Mouse (Mus musculus) hindbrain, embryonic 12.5 days (tissue): ENCODE results near the gene Sh3tc1. TPM values are rescaled to one million over a fixed set of nuclear protein-coding genes. Genes with fewer than 3 reads are reported as not detected.

Experiments
- ATAC-seq: fragments of 200-750 bp; cut with Nextera tagmentation; 2 replicates; pipeline ENCODE4 v1.8.0; 2017; ENCODE audit warnings: moderate TSS enrichment; ENCODE audit not compliant: low FRiP score
- H3K27ac ChIP-seq: fragments of 300-500 bp; sonication (generic); 2 replicates; pipeline ENCODE4 v1.5.1; 2016; ENCODE audit warnings: mild to moderate bottlenecking
- H3K27me3 ChIP-seq: fragments of 300-500 bp; sonication (generic); 2 replicates; pipeline ENCODE4 v1.6.1; 2016; ENCODE audit warnings: mild to moderate bottlenecking
- H3K36me3 ChIP-seq: fragments of 300-500 bp; sonication (generic); 2 replicates; pipeline ENCODE4 v1.6.1; 2016; ENCODE audit warnings: mild to moderate bottlenecking
- H3K4me1 ChIP-seq: fragments of 300-500 bp; sonication (generic); 2 replicates; pipeline ENCODE4 v1.6.1; 2016
- H3K4me2 ChIP-seq: fragments of 300-500 bp; sonication (generic); replicated peaks from 2 replicates; pipeline ENCODE4 v1.6.1; 2016; ENCODE audit warnings: mild to moderate bottlenecking
- H3K4me3 ChIP-seq: fragments of 300-500 bp; sonication (generic); 2 replicates; pipeline ENCODE4 v1.5.1; 2016; ENCODE audit warnings: mild to moderate bottlenecking
- H3K9ac ChIP-seq: fragments of 300-500 bp; sonication (generic); 2 replicates; pipeline ENCODE4 v1.6.1; 2016; ENCODE audit warnings: mild to moderate bottlenecking, moderate library complexity
- H3K9me3 ChIP-seq: fragments of 300-500 bp; sonication (generic); replicated peaks from 2 replicates; pipeline ENCODE4 v1.6.1; 2016; ENCODE audit warnings: mild to moderate bottlenecking
- WGBS: fragments of 180-500 bp; shearing (Covaris S2); methylation state at CpG from one replicate; pipeline ENCODE4 v1.1.7; 2016; 5-methylcytosine and 5-hydroxymethylcytosine counted together
- polyA plus RNA-seq: library from polyadenylated mRNA; unstranded; fragments of >200 nt; fragmentation: Nextera tagmentation; extraction: Ambion mirVana; gene quantifications from 2 replicates; pipeline ENCODE4 v1.2.1, GENCODE M21; 2016

Gene Sh3tc1
- polyA plus RNA-seq, 1 experiment from 2014 or later, result 4.7 TPM

DNA sequence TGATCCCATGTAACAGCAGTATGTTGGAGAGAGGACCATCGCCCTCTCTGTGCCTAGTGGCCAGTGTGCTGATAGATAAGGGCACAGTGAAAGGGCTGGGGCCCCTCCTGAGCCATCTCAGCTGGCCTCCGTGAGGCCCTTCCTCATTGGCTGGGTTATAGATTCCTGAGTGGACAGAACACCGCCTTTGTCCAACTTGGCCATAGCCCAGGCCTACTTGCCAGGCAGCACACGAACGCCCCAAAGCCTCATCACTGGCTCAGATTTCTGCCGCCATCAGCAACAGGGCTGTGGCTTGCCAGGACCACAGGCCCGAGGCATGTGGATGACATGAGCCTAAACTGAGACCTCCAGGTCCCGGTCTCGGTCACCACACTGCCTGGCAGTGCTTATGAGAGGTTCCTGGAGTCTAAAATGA is 68.3 kb downstream of the Sh3tc1 start:
- Histone ChIP-seq H3K4me1 (peaks cover 33% of the 10 kb centered on the region), H3K9ac (no peak overlapping the region), H3K9me3 (no peaks in the 10 kb centered on the region), H3K36me3 (no peaks in the 10 kb centered on the region), H3K27me3 (no peaks in the 10 kb centered on the region), H3K4me2 (no peak overlapping the region), H3K4me3 (no peak overlapping the region), H3K27ac (no peak overlapping the region)
- no peak for ATAC-seq
- WGBS, result 72% methylated on average over 9 of the region's 9 CpGs

DNA sequence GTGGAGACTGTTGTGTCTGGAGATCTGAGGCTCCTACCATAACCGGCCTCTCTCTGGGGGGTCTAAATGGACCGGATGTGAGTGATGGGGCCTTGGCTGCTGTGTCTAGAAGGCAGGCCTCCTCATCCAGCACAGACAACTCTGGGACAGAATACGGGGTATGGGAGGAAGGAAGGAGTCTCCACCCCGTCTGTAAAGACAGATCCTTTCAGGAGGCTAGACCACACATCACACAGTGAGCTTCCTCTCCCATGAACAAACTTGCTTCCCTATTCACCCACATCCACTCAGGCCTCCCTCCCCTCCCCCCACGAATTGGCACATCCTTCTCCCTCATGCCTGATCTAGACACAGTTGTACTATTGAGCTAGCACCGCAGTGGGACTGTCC is 69.4 kb downstream of the Sh3tc1 start:
- Histone ChIP-seq H3K36me3 (no peaks in the 10 kb centered on the region), H3K27ac (no peak overlapping the region), H3K27me3 (no peaks in the 10 kb centered on the region), H3K9ac (no peak overlapping the region), H3K4me3 (no peak overlapping the region), H3K4me2 (no peak overlapping the region), H3K9me3 (no peaks in the 10 kb centered on the region), H3K4me1 (peaks cover 33% of the 10 kb centered on the region)
- 48% methylated on average over 6 of the region's 6 CpGs for WGBS
- ATAC-seq, result no peak

DNA sequence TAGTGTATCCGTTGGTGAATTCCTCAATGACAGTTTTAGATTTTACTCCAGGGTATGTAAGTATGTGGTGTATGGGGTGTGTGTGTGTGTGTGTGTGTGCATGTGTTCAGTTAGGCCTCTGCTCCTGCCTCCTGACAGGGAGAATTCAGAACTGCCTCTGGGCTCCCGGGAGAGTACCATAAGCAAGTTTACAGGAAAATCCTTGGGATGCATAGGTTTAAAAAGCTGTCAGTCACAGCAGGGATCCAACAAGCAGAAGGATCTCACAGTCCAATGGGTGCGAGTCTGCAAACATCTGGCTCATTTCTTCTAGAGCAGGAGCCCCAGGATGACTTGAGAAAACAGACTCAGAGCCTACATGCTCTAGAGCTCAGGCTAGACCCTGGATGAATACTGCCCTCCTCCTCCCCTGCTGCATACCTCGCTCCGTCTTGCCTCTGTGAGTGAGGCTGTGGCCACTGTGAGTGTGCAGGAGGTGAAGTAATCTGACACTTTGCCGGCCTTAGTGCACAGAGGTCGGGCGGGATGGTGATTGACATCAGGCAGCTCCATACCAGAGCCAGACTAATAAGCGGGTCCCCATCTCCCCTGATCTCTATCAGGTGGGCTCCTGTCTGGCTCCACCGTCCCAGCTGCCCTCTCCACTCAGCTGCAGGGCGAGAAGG is 69.9 kb downstream of the Sh3tc1 start:
- Histone ChIP-seq H3K9ac (no peak overlapping the region), H3K9me3 (no peaks in the 10 kb centered on the region), H3K4me1 (peaks cover 33% of the 10 kb centered on the region), H3K27ac (no peak overlapping the region), H3K36me3 (no peaks in the 10 kb centered on the region), H3K4me3 (no peak overlapping the region), H3K4me2 (no peak overlapping the region), H3K27me3 (no peaks in the 10 kb centered on the region)
- ATAC-seq, result no peak
- 35% methylated on average over 11 of the region's 11 CpGs for WGBS

DNA sequence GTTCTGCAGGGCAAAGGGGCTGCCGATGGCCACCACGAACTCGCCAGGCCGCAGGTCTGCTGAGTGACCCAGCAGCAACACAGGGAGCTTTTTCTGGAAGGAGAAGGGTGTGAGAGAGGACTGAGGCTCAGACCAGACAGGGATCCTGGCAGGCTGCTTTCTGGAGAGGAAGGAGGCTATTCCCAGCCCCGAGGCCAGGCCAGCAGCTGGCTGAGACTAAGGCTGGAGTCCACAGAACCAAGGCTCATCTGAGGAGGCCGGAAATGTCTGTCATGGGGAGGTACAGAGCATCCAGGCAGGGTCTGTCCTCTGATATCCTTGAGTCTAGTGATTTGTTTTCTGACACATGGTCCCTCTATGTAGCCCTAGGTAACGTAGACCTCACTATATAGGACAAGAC is 73.6 kb downstream of the Sh3tc1 start:
- H3K9ac ChIP-seq, result no peak overlapping the region
- 90% methylated on average over 7 of the region's 7 CpGs for WGBS
- no peak overlapping the region for H3K27ac ChIP-seq

DNA sequence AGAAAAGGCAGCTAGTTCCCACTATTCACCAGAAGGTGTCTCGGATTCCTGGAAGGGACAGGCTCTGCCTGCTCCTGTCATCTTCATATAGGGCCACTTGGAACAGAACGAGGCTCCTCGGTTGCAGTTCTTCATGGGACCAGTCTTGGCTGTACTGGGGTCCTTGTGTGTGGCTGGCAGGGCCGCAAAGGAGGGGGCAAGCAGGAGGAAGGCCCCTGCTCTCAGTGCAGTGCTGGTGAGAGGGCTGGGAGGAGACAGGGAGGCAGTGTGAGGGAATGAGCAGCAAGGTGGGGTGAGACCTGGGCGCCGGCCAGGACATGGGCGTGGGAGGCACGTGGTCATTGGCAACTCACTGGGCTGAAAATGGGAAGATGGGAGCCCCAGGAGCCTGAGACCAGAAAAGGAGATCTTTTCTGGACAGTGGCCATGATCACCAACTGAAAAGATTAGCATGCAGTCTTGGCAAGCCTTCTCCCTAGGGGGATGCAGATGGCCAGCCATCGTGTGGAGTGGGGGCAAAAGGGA is 77.7 kb downstream of the Sh3tc1 start:
- WGBS, result 85% methylated on average over 9 of the region's 9 CpGs
- Histone ChIP-seq H3K36me3 (no peaks in the 10 kb centered on the region), H3K9me3 (no peaks in the 10 kb centered on the region), H3K27me3 (no peaks in the 10 kb centered on the region), H3K4me2 (no peak overlapping the region), H3K9ac (no peak overlapping the region), H3K27ac (no peak overlapping the region), H3K4me1 (no peaks in the 10 kb centered on the region), H3K4me3 (no peak overlapping the region)
- no peak for ATAC-seq

More for the DNA sequence above, 73.6 kb downstream of the Sh3tc1 start:
- no peaks in the 10 kb centered on the region for H3K36me3 ChIP-seq
- H3K27me3 ChIP-seq, result no peaks in the 10 kb centered on the region
- peaks cover 16% of the 10 kb centered on the region for H3K4me1 ChIP-seq
- no peak overlapping the region for H3K4me2 ChIP-seq
- H3K9me3 ChIP-seq, result no peaks in the 10 kb centered on the region
- no peak overlapping the region for H3K4me3 ChIP-seq
- ATAC-seq, result no peak

DNA sequence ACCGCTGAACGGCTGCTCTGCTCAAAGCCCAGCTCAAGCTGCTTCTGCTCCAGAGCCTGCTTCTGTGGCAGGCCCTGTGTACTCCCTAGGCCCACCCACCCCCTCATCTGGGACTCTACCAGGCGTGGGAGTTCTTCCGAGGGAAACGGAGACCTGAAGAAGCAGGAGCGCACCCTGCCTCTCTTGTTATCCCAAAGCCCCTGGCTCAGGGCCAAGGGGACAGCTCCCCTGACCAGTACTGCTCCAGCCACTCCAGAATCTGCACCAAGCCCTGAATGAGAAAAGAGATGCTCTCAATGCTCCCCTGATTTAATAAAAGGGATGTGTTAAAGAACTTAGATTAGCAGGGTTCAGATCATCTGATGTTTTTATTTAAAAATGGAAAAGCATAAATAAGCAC is 78.6 kb downstream of the Sh3tc1 start:
- H3K27ac ChIP-seq, result no peak overlapping the region
- H3K4me1 ChIP-seq, result no peaks in the 10 kb centered on the region
- H3K36me3 ChIP-seq, result no peaks in the 10 kb centered on the region
- no peak overlapping the region for H3K4me2 ChIP-seq
- no peak overlapping the region for H3K9ac ChIP-seq
- H3K9me3 ChIP-seq, result no peaks in the 10 kb centered on the region
- no peaks in the 10 kb centered on the region for H3K27me3 ChIP-seq
- no peak overlapping the region for H3K4me3 ChIP-seq
- WGBS, result 83% methylated on average over 6 of the region's 6 CpGs
- no peak for ATAC-seq

DNA sequence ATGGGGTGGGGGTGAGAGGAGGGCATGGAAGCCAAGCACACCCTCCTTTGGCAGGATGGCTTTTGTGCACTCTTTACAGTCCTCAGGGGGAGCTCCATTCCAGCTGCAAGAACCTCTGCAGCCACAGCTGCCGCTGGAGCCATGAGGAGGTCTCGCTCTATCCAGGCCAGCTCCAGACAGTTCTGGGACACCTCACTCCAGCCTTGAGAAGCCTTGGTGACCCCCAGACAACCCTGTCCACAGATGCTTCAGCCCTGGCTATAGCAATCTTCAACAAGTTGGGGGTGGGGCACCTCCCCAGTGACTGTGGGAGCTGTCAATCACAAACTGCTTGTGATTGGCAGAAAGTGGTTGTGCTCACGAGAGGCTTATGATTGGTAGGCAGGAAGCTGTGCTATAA is 80.3 kb downstream of the Sh3tc1 start:
- Histone ChIP-seq H3K4me2 (no peak overlapping the region), H3K9ac (no peak overlapping the region), H3K27me3 (no peaks in the 10 kb centered on the region), H3K27ac (no peak overlapping the region), H3K4me1 (no peaks in the 10 kb centered on the region), H3K4me3 (no peak overlapping the region), H3K9me3 (no peaks in the 10 kb centered on the region), H3K36me3 (no peaks in the 10 kb centered on the region)
- WGBS, result 52% methylated on average over 3 of the region's 3 CpGs
- ATAC-seq, result no peak

DNA sequence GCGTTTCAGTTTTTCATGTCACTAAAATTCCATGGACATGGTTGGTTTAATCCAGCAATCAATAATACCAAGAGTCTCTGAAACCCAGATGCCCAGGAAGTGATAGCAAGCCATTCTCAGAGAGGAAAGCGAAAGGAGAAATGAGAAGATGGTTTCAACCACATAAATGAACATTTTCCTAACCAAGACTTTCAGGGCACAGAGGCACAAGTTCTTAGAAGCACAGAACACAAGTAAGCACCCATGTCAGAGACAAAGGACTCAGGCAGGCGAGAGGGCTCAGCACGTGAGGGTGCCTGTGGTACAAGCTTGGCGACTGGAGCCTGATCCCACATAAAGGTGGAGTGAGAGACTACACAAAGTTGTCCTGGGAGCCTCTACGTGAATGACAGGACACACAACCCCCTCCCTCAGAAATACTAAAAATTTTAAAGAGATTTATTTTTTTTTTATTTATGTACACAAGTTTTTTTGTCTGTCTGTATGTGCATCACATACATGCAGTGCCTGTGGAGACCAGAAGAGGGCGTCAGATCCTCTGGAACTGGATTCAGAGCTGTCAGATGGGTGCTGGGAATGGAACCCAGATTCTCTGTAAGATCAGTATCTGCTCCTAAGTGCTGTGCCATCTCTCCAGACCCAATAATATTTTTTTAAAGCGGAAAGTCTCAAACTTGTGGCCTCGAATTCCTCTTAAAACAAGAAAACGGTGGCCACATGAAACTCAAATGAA is 83.9 kb downstream of the Sh3tc1 start:
- Histone ChIP-seq H3K9ac (no peak overlapping the region), H3K4me2 (no peak overlapping the region), H3K4me3 (no peak overlapping the region), H3K9me3 (no peaks in the 10 kb centered on the region), H3K4me1 (no peaks in the 10 kb centered on the region), H3K27me3 (no peaks in the 10 kb centered on the region), H3K36me3 (no peaks in the 10 kb centered on the region), H3K27ac (no peak overlapping the region)
- 90% methylated on average over 10 of the region's 10 CpGs for WGBS
- ATAC-seq, result no peak

DNA sequence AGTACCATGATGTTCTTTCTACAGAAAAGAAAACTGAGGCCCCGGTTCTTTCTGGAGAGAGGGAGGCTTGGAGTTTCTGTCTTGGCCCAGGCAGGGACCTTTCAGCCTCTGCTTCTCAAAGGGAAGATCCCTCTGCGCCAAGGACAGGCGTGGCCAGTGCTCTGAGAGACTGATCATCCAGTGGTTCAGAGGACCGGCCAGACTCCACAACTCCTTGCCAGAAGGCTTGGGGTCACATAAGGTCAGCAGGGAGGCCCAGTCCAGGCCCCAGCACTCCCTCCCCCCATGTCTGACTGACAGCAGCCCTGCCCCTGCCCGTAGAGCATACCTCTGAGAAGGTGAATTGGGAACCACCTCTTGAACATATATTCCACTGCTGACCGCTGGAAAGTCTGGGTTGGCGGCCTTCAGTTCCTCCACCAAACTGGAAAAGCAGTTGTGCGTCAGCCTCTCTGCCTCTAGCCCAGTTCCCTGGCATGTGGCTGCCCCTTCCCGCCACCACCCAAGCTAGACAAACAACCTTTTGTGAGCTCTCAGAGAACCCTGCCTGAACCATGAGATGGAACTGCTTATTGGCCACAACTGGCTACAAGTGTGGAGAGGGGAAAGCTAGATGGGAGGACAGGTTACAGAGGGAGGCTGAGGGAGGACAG is 85.9 kb downstream of the Sh3tc1 start:
- no peak overlapping the region for H3K27ac ChIP-seq
- no peak overlapping the region for H3K4me2 ChIP-seq
- H3K9ac ChIP-seq, result no peak overlapping the region
- no peak for ATAC-seq
- H3K27me3 ChIP-seq, result no peaks in the 10 kb centered on the region
- no peak overlapping the region for H3K4me3 ChIP-seq
- WGBS, result 74% methylated on average over 9 of the region's 9 CpGs
- no peaks in the 10 kb centered on the region for H3K9me3 ChIP-seq
- no peaks in the 10 kb centered on the region for H3K36me3 ChIP-seq
- H3K4me1 ChIP-seq, result no peaks in the 10 kb centered on the region

DNA sequence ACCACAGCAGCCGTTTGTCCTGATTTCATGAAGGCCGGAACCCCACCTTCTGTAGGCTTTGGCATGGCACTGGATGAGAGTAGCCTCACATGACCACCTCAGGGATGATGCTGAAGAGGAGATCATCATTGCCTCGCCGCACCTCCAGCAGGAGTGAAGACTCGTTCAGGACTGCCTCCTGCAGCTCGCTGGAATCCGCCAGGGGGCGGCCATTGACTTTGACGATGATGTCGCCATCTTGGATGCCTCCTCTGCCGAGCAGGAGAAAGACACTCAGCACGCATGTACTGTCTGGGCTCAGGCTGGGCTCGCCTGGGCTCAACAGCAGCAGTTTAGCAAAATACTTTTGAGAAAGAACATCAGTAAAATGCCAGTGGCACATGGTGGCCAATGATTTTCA is 86.9 kb downstream of the Sh3tc1 start:
- Histone ChIP-seq H3K4me3 (no peak overlapping the region), H3K27me3 (no peaks in the 10 kb centered on the region), H3K4me2 (no peak overlapping the region), H3K9ac (no peak overlapping the region), H3K4me1 (no peaks in the 10 kb centered on the region), H3K9me3 (no peaks in the 10 kb centered on the region), H3K27ac (no peak overlapping the region), H3K36me3 (no peaks in the 10 kb centered on the region)
- no peak for ATAC-seq
- 90% methylated on average over 13 of the region's 13 CpGs for WGBS

DNA sequence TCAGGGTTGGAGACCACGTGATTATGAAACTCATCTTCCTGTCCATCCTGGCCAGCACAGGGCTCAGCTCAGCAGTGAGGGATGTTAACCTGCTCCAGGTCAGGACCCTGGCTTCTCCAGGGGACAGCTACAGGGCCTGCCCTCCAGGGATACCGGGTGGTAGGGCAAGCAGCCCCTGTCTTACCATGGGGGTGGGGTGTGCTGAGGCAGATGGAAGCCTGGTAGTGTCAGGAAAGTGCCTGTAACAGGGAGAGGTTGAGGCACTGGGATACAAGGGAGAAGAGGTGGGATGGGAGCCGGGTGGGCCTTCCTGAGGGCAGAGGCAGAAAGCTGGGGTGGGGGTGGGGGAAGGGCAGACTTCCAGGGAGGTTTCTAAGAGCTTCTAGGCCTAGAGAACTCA is 87.5 kb downstream of the Sh3tc1 start:
- 89% methylated on average over 3 of the region's 3 CpGs for WGBS
- Histone ChIP-seq H3K4me2 (no peak overlapping the region), H3K9ac (no peak overlapping the region), H3K9me3 (no peaks in the 10 kb centered on the region), H3K27ac (no peak overlapping the region), H3K36me3 (no peaks in the 10 kb centered on the region), H3K27me3 (no peaks in the 10 kb centered on the region), H3K4me3 (no peak overlapping the region), H3K4me1 (no peaks in the 10 kb centered on the region)
- ATAC-seq, result no peak

DNA sequence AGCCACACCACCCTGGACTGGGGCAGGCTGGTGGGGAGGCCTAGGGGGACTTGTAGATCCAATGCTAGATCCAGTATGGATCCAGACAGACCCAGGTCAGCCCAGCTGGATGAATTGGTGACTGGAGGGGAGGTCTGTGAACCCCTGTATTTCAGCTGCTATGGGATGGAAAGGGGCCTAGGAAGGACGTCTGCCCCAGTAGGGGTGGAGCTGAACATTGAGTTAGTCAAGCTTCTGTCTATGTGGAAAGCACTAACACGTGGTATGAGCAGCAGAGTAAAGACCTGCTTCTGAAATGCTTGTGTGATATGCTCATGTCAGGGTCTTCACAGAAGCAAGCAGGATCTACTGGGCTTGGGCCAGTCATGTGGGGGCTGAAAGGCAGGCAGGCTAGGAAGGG is 91.6 kb downstream of the Sh3tc1 start:
- Histone ChIP-seq H3K4me2 (no peak overlapping the region), H3K4me1 (no peaks in the 10 kb centered on the region), H3K27me3 (no peaks in the 10 kb centered on the region), H3K9me3 (no peaks in the 10 kb centered on the region), H3K9ac (no peak overlapping the region), H3K4me3 (no peak overlapping the region), H3K27ac (no peak overlapping the region), H3K36me3 (no peaks in the 10 kb centered on the region)
- no peak for ATAC-seq
- 67% methylated on average over 2 of the region's 2 CpGs for WGBS
